Mouse (Mus musculus): ENCODE measurements around the gene Uchl4. TPM values are rescaled to one million over a fixed set of nuclear protein-coding genes. Genes with fewer than 3 reads are reported as not detected.

Uchl4 gene
- polyA plus RNA-seq, 1 experiment from 2014 or later: 4.3 TPM

GRCm38 (mm10) chr9:64274919-64275318, 39.9 kb downstream of the Uchl4 start:
- Histone ChIP-seq H3K27ac (ENCODE audit: low read depth, low read length) (no peak overlapping the region), H3K9ac (ENCODE audit: low read depth, low read length) (no peak overlapping the region), H3K9me3 (ENCODE audit: control insufficient read depth, low read length) (no peaks in the 10 kb centered on the region), H3K4me2 (ENCODE audit: low read length) (no peak overlapping the region), H3K27me3 (replicated peaks; ENCODE audit: control insufficient read depth, insufficient read depth, low read length) (no peaks in the 10 kb centered on the region), H3K4me3 (ENCODE audit: low read length) (no peak overlapping the region), H3K36me3 (ENCODE audit: control insufficient read depth, insufficient read depth, low read length) (no peaks in the 10 kb centered on the region), H3K4me1 (ENCODE audit: control insufficient read depth, insufficient read depth, low read depth, low read length) (no peaks in the 10 kb centered on the region)
- WGBS: 71% methylated on average over 1 of the region's 1 CpGs
- ATAC-seq: no peak

GRCm38 (mm10) chr9:64277706-64278105, 42.7 kb downstream of the Uchl4 start:
- ATAC-seq: no peak
- H3K9ac ChIP-seq (ENCODE audit: low read depth, low read length): no peak overlapping the region
- H3K27me3 ChIP-seq (replicated peaks; ENCODE audit: control insufficient read depth, insufficient read depth, low read length): no peaks in the 10 kb centered on the region
- no peak overlapping the region for H3K4me3 ChIP-seq (ENCODE audit: low read length)
- H3K36me3 ChIP-seq (ENCODE audit: control insufficient read depth, insufficient read depth, low read length): no peaks in the 10 kb centered on the region
- H3K4me1 ChIP-seq (ENCODE audit: control insufficient read depth, insufficient read depth, low read depth, low read length): peaks cover 7% of the 10 kb centered on the region
- no peak overlapping the region for H3K27ac ChIP-seq (ENCODE audit: low read depth, low read length)
- 74% methylated on average over 8 of the region's 8 CpGs for WGBS
- H3K9me3 ChIP-seq (ENCODE audit: control insufficient read depth, low read length): no peaks in the 10 kb centered on the region
- H3K4me2 ChIP-seq (ENCODE audit: low read length): no peak overlapping the region

GRCm38 (mm10) chr9:64278665-64279310, 43.8 kb downstream of the Uchl4 start:
- peaks cover 7% of the 10 kb centered on the region for H3K4me1 ChIP-seq (ENCODE audit: control insufficient read depth, insufficient read depth, low read depth, low read length)
- H3K36me3 ChIP-seq (ENCODE audit: control insufficient read depth, insufficient read depth, low read length): no peaks in the 10 kb centered on the region
- no peak overlapping the region for H3K27ac ChIP-seq (ENCODE audit: low read depth, low read length)
- no peak for ATAC-seq
- H3K4me3 ChIP-seq (ENCODE audit: low read length): no peak overlapping the region
- 94% methylated on average over 6 of the region's 6 CpGs for WGBS
- no peaks in the 10 kb centered on the region for H3K27me3 ChIP-seq (replicated peaks; ENCODE audit: control insufficient read depth, insufficient read depth, low read length)
- H3K9ac ChIP-seq (ENCODE audit: low read depth, low read length): no peak overlapping the region
- no peak overlapping the region for H3K4me2 ChIP-seq (ENCODE audit: low read length)
- no peaks in the 10 kb centered on the region for H3K9me3 ChIP-seq (ENCODE audit: control insufficient read depth, low read length)

- peak within 1 kb of the TSS; percentile 88 for H3K9ac ChIP-seq (ENCODE audit: low read depth, low read length)
- peak within 1 kb of the TSS; percentile 84 for H3K27ac ChIP-seq (ENCODE audit: low read depth, low read length)
- 2% methylated on average over 46 of the region's 46 CpGs for WGBS
- H3K4me1 ChIP-seq (ENCODE audit: control insufficient read depth, insufficient read depth, low read depth, low read length): peaks cover 7% of the 10 kb centered on the region
- peak within 1 kb of the TSS; percentile 69 for H3K4me2 ChIP-seq (ENCODE audit: low read length)
- no peaks in the 10 kb centered on the region for H3K9me3 ChIP-seq (ENCODE audit: control insufficient read depth, low read length)
- no peaks in the 10 kb centered on the region for H3K36me3 ChIP-seq (ENCODE audit: control insufficient read depth, insufficient read depth, low read length)
- H3K4me3 ChIP-seq (ENCODE audit: low read length): peak within 1 kb of the TSS; percentile 80
- peak; percentile 96 for ATAC-seq
- no peaks in the 10 kb centered on the region for H3K27me3 ChIP-seq (replicated peaks; ENCODE audit: control insufficient read depth, insufficient read depth, low read length)
Measured at GRCm38 (mm10) chr9:64281105-64281780, 46.2 kb downstream of the Uchl4 start, which contains the start of gene Tipin. TSS of gene Tipin (plus strand) at chr9:64281581.

- no peaks in the 10 kb centered on the region for H3K27me3 ChIP-seq (replicated peaks; ENCODE audit: control insufficient read depth, insufficient read depth, low read length)
- peak; percentile 93 for ATAC-seq
- no peaks in the 10 kb centered on the region for H3K36me3 ChIP-seq (ENCODE audit: control insufficient read depth, insufficient read depth, low read length)
- peak overlapping the region; percentile 69 for H3K4me2 ChIP-seq (ENCODE audit: low read length)
- peak overlapping the region; percentile 84 for H3K27ac ChIP-seq (ENCODE audit: low read depth, low read length)
- H3K4me1 ChIP-seq (ENCODE audit: control insufficient read depth, insufficient read depth, low read depth, low read length): peaks cover 7% of the 10 kb centered on the region
- no peaks in the 10 kb centered on the region for H3K9me3 ChIP-seq (ENCODE audit: control insufficient read depth, low read length)
- peak overlapping the region; percentile 88 for H3K9ac ChIP-seq (ENCODE audit: low read depth, low read length)
- H3K4me3 ChIP-seq (ENCODE audit: low read length): peak overlapping the region; percentile 80
- under 1% methylated on average over 24 of the region's 24 CpGs for WGBS
Measured at GRCm38 (mm10) chr9:64281781-64282178, 46.8 kb downstream of the Uchl4 start.

- no peak for ATAC-seq
- Histone ChIP-seq H3K36me3 (ENCODE audit: control insufficient read depth, insufficient read depth, low read length) (no peaks in the 10 kb centered on the region), H3K9ac (ENCODE audit: low read depth, low read length) (0 out of 2 replicates have a peak overlapping the region, but pooled peaks have one; percentile 20), H3K27ac (ENCODE audit: low read depth, low read length) (no peak overlapping the region), H3K27me3 (replicated peaks; ENCODE audit: control insufficient read depth, insufficient read depth, low read length) (no peaks in the 10 kb centered on the region), H3K4me3 (ENCODE audit: low read length) (peak overlapping the region; percentile 80), H3K4me2 (ENCODE audit: low read length) (peak overlapping the region; percentile 69), H3K4me1 (ENCODE audit: control insufficient read depth, insufficient read depth, low read depth, low read length) (peaks cover 7% of the 10 kb centered on the region), H3K9me3 (ENCODE audit: control insufficient read depth, low read length) (no peaks in the 10 kb centered on the region)
- 71% methylated on average over 5 of the region's 5 CpGs for WGBS
Measured at GRCm38 (mm10) chr9:64282404-64282987, 47.5 kb downstream of the Uchl4 start.

Small RNA genes lying within 50 kb of the gene (microRNA-seq; reads per million reads assigned to microRNA genes)
- not detected for gene Gm24106

Other genes with a start within 250 kb of the Uchl4 start
- 1.4 and 1.6 TPM in 2 replicates for gene Smad6, start 213.1 kb upstream of the Uchl4 start, polyA plus RNA-seq (2015; fragmentation: Nextera tagmentation; extraction: Ambion mirVana)
- gene Lctl, start 118.1 kb upstream of the Uchl4 start, polyA plus RNA-seq (2015; fragmentation: Nextera tagmentation; extraction: Ambion mirVana): not detected in 2 replicates
- gene Zwilch, start 62.1 kb upstream of the Uchl4 start, polyA plus RNA-seq (2015; fragmentation: Nextera tagmentation; extraction: Ambion mirVana): 6.6 and 9.4 TPM in 2 replicates
- 580 and 585 TPM in 2 replicates for gene Rpl4, start 61.8 kb upstream of the Uchl4 start, polyA plus RNA-seq (2015; fragmentation: Nextera tagmentation; extraction: Ambion mirVana)
- 32.2 and 40.1 TPM in 2 replicates for gene Snapc5, start 55.9 kb upstream of the Uchl4 start, polyA plus RNA-seq (2015; fragmentation: Nextera tagmentation; extraction: Ambion mirVana)
- gene Map2k1, start 18.4 kb downstream of the Uchl4 start, polyA plus RNA-seq (2015; fragmentation: Nextera tagmentation; extraction: Ambion mirVana): 78.7 and 83.9 TPM in 2 replicates
- gene Tipin, start 46.4 kb downstream of the Uchl4 start, polyA plus RNA-seq (2015; fragmentation: Nextera tagmentation; extraction: Ambion mirVana): 68.3 and 68.7 TPM in 2 replicates
- 20.0 and 22.7 TPM in 2 replicates for gene Dis3l, start 106.1 kb downstream of the Uchl4 start, polyA plus RNA-seq (2015; fragmentation: Nextera tagmentation; extraction: Ambion mirVana)
- 20.0 and 20.2 TPM in 2 replicates for gene Megf11, start 150.4 kb downstream of the Uchl4 start, polyA plus RNA-seq (2015; fragmentation: Nextera tagmentation; extraction: Ambion mirVana)